25 mouse cellular contexts compared by ENCODE assay signal in genomic region chr5:37356027-37356426, GRCm38 (mm10). TPM values are rescaled to one million over a fixed set of nuclear protein-coding genes. Genes with fewer than 3 reads are reported as not detected.
A peak's percentile ranks its signal among the peaks of the same experiment; 100 is the strongest.
DNase-seq lines count a peak whose midpoint lies in the region; ATAC-seq lines count a peak whose summit lies in the region.
"Had no signal": no experiment of that assay in that cellular context is flagged by ENCODE, and none has a peak within 500 bp of the region (broad histone marks: within the 10 kb centered on the region; RNA-seq: fewer than 3 reads in every experiment).

No protein-coding gene starts in this region.

- H3K4me1 ChIP-seq in embryonic facial prominence, embryonic 13.5 days, result peaks cover 5% of the 10 kb centered on the region; the same call in 1 of the 2 replicates
- H3K4me1 ChIP-seq in embryonic facial prominence, embryonic 10.5 days, result peaks cover 9% of the 10 kb centered on the region
- peaks cover 8% of the 10 kb centered on the region; the same call in 1 of the 2 replicates for H3K4me1 ChIP-seq in forebrain, embryonic 15.5 days
- H3K4me1 ChIP-seq in forebrain, embryonic 10.5 days, result peaks cover 12% of the 10 kb centered on the region
- H3K4me1 ChIP-seq: heart, embryonic 13.5 days had no signal

- no peak for ATAC-seq in embryonic facial prominence, embryonic 13.5 days (ENCODE audit: insufficient number of reproducible peaks, insufficient read depth, low FRiP score, low TSS enrichment, low read depth)
- ATAC-seq in forebrain, embryonic 15.5 days (replicated peaks), result 0 out of 2 replicates have a peak, but pooled peaks have one; percentile 29
- ATAC-seq: activated CD4-positive, CD25-positive, alpha-beta regulatory T cell, adult 4 months; hindbrain, postnatal 0 days; inflammation-experienced regulatory T-cells, adult 6 months; intestine, embryonic 16.5 days had no signal

- peak overlapping the region; percentile 28; the same call in 1 of the 2 replicates for H3K27ac ChIP-seq in embryonic facial prominence, embryonic 13.5 days
- no peak overlapping the region for H3K27ac ChIP-seq in embryonic facial prominence, embryonic 10.5 days (replicated peaks)
- H3K27ac ChIP-seq in forebrain, embryonic 15.5 days (replicated peaks), result 0 out of 2 replicates have a peak overlapping the region, but pooled peaks have one; percentile 19
- H3K27ac ChIP-seq in forebrain, embryonic 10.5 days, result no peak overlapping the region
- H3K27ac ChIP-seq: heart, adult 2 months; heart, embryonic 10.5 days; heart, embryonic 13.5 days; hindbrain, embryonic 14.5 days; hindbrain, postnatal 0 days had no signal

- H3K9me3 ChIP-seq in embryonic facial prominence, embryonic 13.5 days, result no peaks in the 10 kb centered on the region
- peaks cover 5% of the 10 kb centered on the region; the same call in 1 of the 2 replicates for H3K9me3 ChIP-seq in embryonic facial prominence, embryonic 10.5 days
- H3K9me3 ChIP-seq in forebrain, embryonic 15.5 days, result no peaks in the 10 kb centered on the region
- H3K9me3 ChIP-seq in forebrain, embryonic 10.5 days, result no peaks in the 10 kb centered on the region
- H3K9me3 ChIP-seq: heart, embryonic 10.5 days; heart, embryonic 13.5 days had no signal

- no peak overlapping the region for H3K9ac ChIP-seq in embryonic facial prominence, embryonic 13.5 days
- H3K9ac ChIP-seq in forebrain, embryonic 15.5 days (replicated peaks), result no peak overlapping the region
- H3K9ac ChIP-seq: heart, embryonic 13.5 days; hindbrain, embryonic 14.5 days had no signal

- no peak for DNase-seq in embryonic facial prominence, embryonic 10.5 days (ENCODE audit: low spot score)
- no peak for DNase-seq in forebrain, embryonic 10.5 days (ENCODE audit: extremely low spot score, low spot score)
- peak; percentile 20 for DNase-seq in brain, adult 2 months (ENCODE audit: low read depth, low spot score)
- DNase-seq in urinary bladder, postnatal 36 days (ENCODE audit: low spot score in 2 of 2), result no peak
- DNase-seq: adrenal gland, adult 8-10 months; adrenal gland, postnatal 25 days; cerebellum, adult 11 months; cerebellum, adult 2 months; cerebellum, adult 9-11 months; cerebellum, postnatal 25 days; gastrocnemius, postnatal 10 days; gastrocnemius, postnatal 36 days; heart, adult 2 months; heart, postnatal 14 days; heart, postnatal 4 days; kidney, adult 18-20 months had no signal

- H3K4me2 ChIP-seq in embryonic facial prominence, embryonic 13.5 days, result no peak overlapping the region
- H3K4me2 ChIP-seq in forebrain, embryonic 15.5 days (replicated peaks), result no peak overlapping the region
- H3K4me2 ChIP-seq: heart, embryonic 13.5 days; hindbrain, embryonic 14.5 days had no signal

- H3K27me3 ChIP-seq in embryonic facial prominence, embryonic 13.5 days, result no peaks in the 10 kb centered on the region
- no peaks in the 10 kb centered on the region for H3K27me3 ChIP-seq in embryonic facial prominence, embryonic 10.5 days (replicated peaks; ENCODE audit: low read depth, poor library complexity, severe bottlenecking)
- no peaks in the 10 kb centered on the region for H3K27me3 ChIP-seq in forebrain, embryonic 15.5 days
- H3K27me3 ChIP-seq in forebrain, embryonic 10.5 days (ENCODE audit: poor library complexity, severe bottlenecking), result no peaks in the 10 kb centered on the region
- H3K27me3 ChIP-seq: heart, embryonic 13.5 days had no signal

- H3K36me3 ChIP-seq in embryonic facial prominence, embryonic 13.5 days, result peaks cover 65% of the 10 kb centered on the region
- H3K36me3 ChIP-seq in embryonic facial prominence, embryonic 10.5 days (replicated peaks), result peaks cover 65% of the 10 kb centered on the region
- H3K36me3 ChIP-seq in forebrain, embryonic 15.5 days, result 0 out of 2 replicates have a peak, but pooled peaks cover 7% of the 10 kb centered on the region
- peaks cover 68% of the 10 kb centered on the region for H3K36me3 ChIP-seq in forebrain, embryonic 10.5 days (replicated peaks)

- H3K4me3 ChIP-seq in embryonic facial prominence, embryonic 13.5 days, result no peak overlapping the region
- H3K4me3 ChIP-seq in embryonic facial prominence, embryonic 10.5 days, result no peak overlapping the region
- H3K4me3 ChIP-seq in forebrain, embryonic 15.5 days, result no peak overlapping the region
- no peak overlapping the region for H3K4me3 ChIP-seq in forebrain, embryonic 10.5 days
- H3K4me3 ChIP-seq: heart, adult 2 months; heart, embryonic 10.5 days; heart, embryonic 13.5 days had no signal

- 37% methylated on average over 8 of the region's 8 CpGs for WGBS in embryonic facial prominence, embryonic 13.5 days
- 61% methylated on average over 8 of the region's 8 CpGs for WGBS in embryonic facial prominence, embryonic 10.5 days
- 31% methylated on average over 8 of the region's 8 CpGs for WGBS in forebrain, embryonic 15.5 days
- WGBS in forebrain, embryonic 10.5 days, result 61% methylated on average over 8 of the region's 8 CpGs

RNA-seq across cellular contexts. Expression of gene Evc2, which starts 17.7 kb away (rescaled TPM):
- polyA plus RNA-seq in embryonic facial prominence, embryonic 13.5 days (2015; fragmentation: Nextera tagmentation; extraction: Ambion mirVana), result 27.2 and 27.4 TPM in 2 replicates
- 21.7 and 21.9 TPM in 2 replicates for polyA plus RNA-seq in embryonic facial prominence, embryonic 10.5 days (2016; fragmentation: Nextera tagmentation; extraction: Ambion mirVana)
- 6.0 and 6.6 TPM in 2 replicates for polyA plus RNA-seq in forebrain, embryonic 15.5 days (2015; fragmentation: Nextera tagmentation; extraction: Ambion mirVana)
- 20.1 and 22.3 TPM in 2 replicates for polyA plus RNA-seq in forebrain, embryonic 10.5 days (2016; fragmentation: Nextera tagmentation; extraction: Ambion mirVana)
- polyA plus RNA-seq: activated CD4-positive, CD25-positive, alpha-beta regulatory T cell, adult 4 months; inflammation-experienced regulatory T-cells, adult 6 months had no signal

RNA-seq across cellular contexts. Expression of gene Evc, which starts 19.3 kb away (rescaled TPM):
- polyA plus RNA-seq in embryonic facial prominence, embryonic 13.5 days (2015; fragmentation: Nextera tagmentation; extraction: Ambion mirVana), result 33.5 and 35.5 TPM in 2 replicates
- polyA plus RNA-seq in embryonic facial prominence, embryonic 10.5 days (2016; fragmentation: Nextera tagmentation; extraction: Ambion mirVana), result 25.0 and 28.7 TPM in 2 replicates
- polyA plus RNA-seq in forebrain, embryonic 15.5 days (2015; fragmentation: Nextera tagmentation; extraction: Ambion mirVana), result 7.1 and 9.3 TPM in 2 replicates
- polyA plus RNA-seq in forebrain, embryonic 10.5 days (2016; fragmentation: Nextera tagmentation; extraction: Ambion mirVana), result 28.8 and 31.5 TPM in 2 replicates
- polyA plus RNA-seq: activated CD4-positive, CD25-positive, alpha-beta regulatory T cell, adult 4 months; inflammation-experienced regulatory T-cells, adult 6 months had no signal

Comparison
In these comparisons a context has a peak if more than half of its experiments do, and no peak if none do; other contexts are left out.
1. H3K27ac ChIP-seq: peak in embryonic facial prominence, embryonic 13.5 days (single experiment) and forebrain, embryonic 15.5 days (single experiment); none in embryonic facial prominence, embryonic 10.5 days (single experiment) and forebrain, embryonic 10.5 days (single experiment).